Mouse (Mus musculus): ENCODE measurements around the gene Chrna9. TPM values are rescaled to one million over a fixed set of nuclear protein-coding genes. Genes with fewer than 3 reads are reported as not detected.

Gene Chrna9
- polyA plus RNA-seq, 1 experiment: 5.4 TPM

GRCm38 (mm10) chr5:65959893-65960596 is 25.3 kb downstream of the Chrna9 start:
- Histone ChIP-seq H3K36me3 (ENCODE audit: control insufficient read depth, insufficient read depth, low read length) (no peaks in the 10 kb centered on the region), H3K4me1 (ENCODE audit: control insufficient read depth, insufficient read depth, low read length) (no peaks in the 10 kb centered on the region; the same call in none of the 2 replicates), H3K27ac (ENCODE audit: control insufficient read depth, insufficient read depth, low read depth, low read length) (no peak overlapping the region), H3K4me3 (ENCODE audit: control insufficient read depth, low read depth, low read length) (no peak overlapping the region), H3K27me3 (ENCODE audit: control insufficient read depth, insufficient read depth, low read length) (no peaks in the 10 kb centered on the region)
- TF ChIP-seq CTCF (IDR thresholded peaks at IDR 0.05; ENCODE audit: control insufficient read depth, insufficient read depth, insufficient replicate concordance, low read depth, low read length) (no peak), POLR2A (IDR thresholded peaks at IDR 0.05; ENCODE audit: control insufficient read depth, low read depth, low read length) (no peak)

DNA sequence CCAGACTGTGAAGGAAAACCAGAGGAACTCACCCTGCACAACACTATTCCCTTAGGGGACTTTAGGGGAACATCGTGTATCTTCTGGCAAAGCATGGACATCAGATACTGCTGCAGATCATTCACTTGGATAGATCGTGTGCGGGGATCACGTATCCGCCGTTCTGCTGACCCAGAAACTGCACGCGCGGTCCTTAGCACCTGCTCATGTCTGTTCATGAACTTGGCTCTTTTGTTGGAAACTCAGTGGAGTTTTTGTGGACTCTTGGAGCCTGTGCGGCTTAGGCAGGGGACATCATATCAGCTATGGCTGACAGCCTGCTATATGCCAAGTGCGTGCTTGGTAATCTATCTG is 25.9 kb downstream of the Chrna9 start:
- no peak for TF ChIP-seq CTCF (IDR thresholded peaks at IDR 0.05; ENCODE audit: control insufficient read depth, insufficient read depth, insufficient replicate concordance, low read depth, low read length)
- TF ChIP-seq POLR2A (IDR thresholded peaks at IDR 0.05; ENCODE audit: control insufficient read depth, low read depth, low read length): no peak
- H3K27me3 ChIP-seq (ENCODE audit: control insufficient read depth, insufficient read depth, low read length): no peaks in the 10 kb centered on the region
- no peak overlapping the region for H3K27ac ChIP-seq (ENCODE audit: control insufficient read depth, insufficient read depth, low read depth, low read length)
- no peaks in the 10 kb centered on the region; the same call in 1 of the 2 replicates for H3K4me1 ChIP-seq (ENCODE audit: control insufficient read depth, insufficient read depth, low read length)
- no peak overlapping the region for H3K4me3 ChIP-seq (ENCODE audit: control insufficient read depth, low read depth, low read length)
- no peaks in the 10 kb centered on the region for H3K36me3 ChIP-seq (ENCODE audit: control insufficient read depth, insufficient read depth, low read length)

DNA sequence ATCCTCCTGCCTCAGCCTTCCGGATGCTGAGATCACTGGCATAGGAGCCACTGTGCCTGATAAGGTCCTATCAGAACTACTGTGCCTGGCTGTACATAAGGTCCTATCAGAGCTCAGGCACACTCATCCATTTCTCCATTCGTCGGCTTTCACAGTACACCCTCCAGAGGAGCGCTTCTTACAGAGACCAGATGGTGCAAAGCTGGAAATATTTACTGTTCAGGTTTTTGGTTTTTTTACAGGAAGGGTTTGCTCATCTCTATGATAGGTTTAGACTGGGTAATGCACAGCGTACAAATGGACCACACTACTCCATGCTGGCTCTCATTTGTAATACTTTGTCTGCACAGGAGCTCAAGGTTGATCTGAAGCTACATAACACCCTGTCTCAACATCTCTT is 28.6 kb downstream of the Chrna9 start:
- Histone ChIP-seq H3K4me3 (ENCODE audit: control insufficient read depth, low read depth, low read length) (no peak overlapping the region), H3K36me3 (ENCODE audit: control insufficient read depth, insufficient read depth, low read length) (no peaks in the 10 kb centered on the region), H3K4me1 (ENCODE audit: control insufficient read depth, insufficient read depth, low read length) (no peaks in the 10 kb centered on the region; the same call in 1 of the 2 replicates), H3K27ac (ENCODE audit: control insufficient read depth, insufficient read depth, low read depth, low read length) (no peak overlapping the region), H3K27me3 (ENCODE audit: control insufficient read depth, insufficient read depth, low read length) (no peaks in the 10 kb centered on the region)
- TF ChIP-seq POLR2A (IDR thresholded peaks at IDR 0.05; ENCODE audit: control insufficient read depth, low read depth, low read length): no peak
- TF ChIP-seq CTCF (IDR thresholded peaks at IDR 0.05; ENCODE audit: control insufficient read depth, insufficient read depth, insufficient replicate concordance, low read depth, low read length): no peak

DNA sequence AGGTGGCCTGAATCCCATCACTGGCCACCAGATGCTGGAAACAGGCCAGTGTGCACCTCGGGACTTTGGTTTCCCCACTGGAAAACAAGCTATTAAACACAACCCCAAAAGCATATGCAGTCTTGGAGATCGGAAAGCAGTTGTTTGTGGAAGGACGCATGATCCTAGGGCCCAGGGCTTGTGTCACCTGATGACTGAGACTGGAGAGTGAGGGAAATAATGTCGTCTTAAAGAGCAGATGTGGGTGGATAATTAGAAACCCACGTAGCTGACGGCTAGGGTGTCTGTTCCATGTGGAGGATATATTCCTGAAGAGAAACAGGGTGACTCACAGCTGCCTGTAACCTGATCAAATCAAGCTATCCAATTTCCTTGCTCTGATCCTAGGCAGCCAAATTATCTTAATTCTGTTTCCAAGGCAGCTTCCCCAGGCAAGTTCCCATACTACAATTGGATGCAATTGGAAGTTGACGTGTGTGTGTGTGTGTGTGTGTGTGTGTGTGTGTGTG is 31.1 kb downstream of the Chrna9 start:
- no peaks in the 10 kb centered on the region; the same call in 1 of the 2 replicates for H3K4me1 ChIP-seq (ENCODE audit: control insufficient read depth, insufficient read depth, low read length)
- TF ChIP-seq POLR2A (IDR thresholded peaks at IDR 0.05; ENCODE audit: control insufficient read depth, low read depth, low read length) (no peak), CTCF (IDR thresholded peaks at IDR 0.05; ENCODE audit: control insufficient read depth, insufficient read depth, insufficient replicate concordance, low read depth, low read length) (no peak)
- H3K27ac ChIP-seq (ENCODE audit: control insufficient read depth, insufficient read depth, low read depth, low read length): no peak overlapping the region

GRCm38 (mm10) chr5:65967091-65967490 is 32.4 kb downstream of the Chrna9 start:
- H3K36me3 ChIP-seq (ENCODE audit: control insufficient read depth, insufficient read depth, low read length): no peaks in the 10 kb centered on the region
- no peaks in the 10 kb centered on the region for H3K27me3 ChIP-seq (ENCODE audit: control insufficient read depth, insufficient read depth, low read length)
- H3K4me1 ChIP-seq (ENCODE audit: control insufficient read depth, insufficient read depth, low read length): no peaks in the 10 kb centered on the region; the same call in 1 of the 2 replicates
- H3K4me3 ChIP-seq (ENCODE audit: control insufficient read depth, low read depth, low read length): no peak overlapping the region
- TF ChIP-seq CTCF (IDR thresholded peaks at IDR 0.05; ENCODE audit: control insufficient read depth, insufficient read depth, insufficient replicate concordance, low read depth, low read length) (no peak), POLR2A (IDR thresholded peaks at IDR 0.05; ENCODE audit: control insufficient read depth, low read depth, low read length) (no peak)
- H3K27ac ChIP-seq (ENCODE audit: control insufficient read depth, insufficient read depth, low read depth, low read length): no peak overlapping the region

More for the DNA sequence above, 31.1 kb downstream of the Chrna9 start:
- H3K27me3 ChIP-seq (ENCODE audit: control insufficient read depth, insufficient read depth, low read length): no peaks in the 10 kb centered on the region
- no peak overlapping the region for H3K4me3 ChIP-seq (ENCODE audit: control insufficient read depth, low read depth, low read length)
- H3K36me3 ChIP-seq (ENCODE audit: control insufficient read depth, insufficient read depth, low read length): no peaks in the 10 kb centered on the region

DNA sequence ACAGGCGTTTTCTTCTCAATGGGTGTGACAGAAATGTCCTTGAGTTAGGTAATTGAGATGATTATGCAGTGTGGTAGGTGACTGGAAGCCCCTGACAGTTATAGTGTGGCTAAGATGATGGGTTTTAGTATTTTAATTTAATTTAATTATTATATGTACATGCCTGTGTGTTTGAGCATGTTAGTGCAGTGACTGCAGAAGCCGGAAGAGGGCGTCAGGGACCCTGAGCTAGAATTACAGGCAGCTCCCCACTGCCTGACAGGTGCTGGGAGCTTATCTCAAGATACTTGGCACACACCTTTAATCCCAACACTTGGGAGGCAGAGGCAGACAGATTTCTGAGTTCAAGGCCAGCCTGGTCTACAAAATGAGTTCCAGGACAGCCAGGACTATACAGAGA is 33.3 kb downstream of the Chrna9 start:
- TF ChIP-seq POLR2A (IDR thresholded peaks at IDR 0.05; ENCODE audit: control insufficient read depth, low read depth, low read length) (no peak), CTCF (IDR thresholded peaks at IDR 0.05; ENCODE audit: control insufficient read depth, insufficient read depth, insufficient replicate concordance, low read depth, low read length) (no peak)
- H3K4me3 ChIP-seq (ENCODE audit: control insufficient read depth, low read depth, low read length): no peak overlapping the region
- H3K27me3 ChIP-seq (ENCODE audit: control insufficient read depth, insufficient read depth, low read length): no peaks in the 10 kb centered on the region
- no peaks in the 10 kb centered on the region; the same call in 1 of the 2 replicates for H3K4me1 ChIP-seq (ENCODE audit: control insufficient read depth, insufficient read depth, low read length)
- H3K36me3 ChIP-seq (ENCODE audit: control insufficient read depth, insufficient read depth, low read length): no peaks in the 10 kb centered on the region
- no peak overlapping the region for H3K27ac ChIP-seq (ENCODE audit: control insufficient read depth, insufficient read depth, low read depth, low read length)

GRCm38 (mm10) chr5:65973189-65973588 is 38.5 kb downstream of the Chrna9 start:
- no peak overlapping the region for H3K27ac ChIP-seq (ENCODE audit: control insufficient read depth, insufficient read depth, low read depth, low read length)
- no peaks in the 10 kb centered on the region for H3K36me3 ChIP-seq (ENCODE audit: control insufficient read depth, insufficient read depth, low read length)
- H3K27me3 ChIP-seq (ENCODE audit: control insufficient read depth, insufficient read depth, low read length): no peaks in the 10 kb centered on the region
- H3K4me1 ChIP-seq (ENCODE audit: control insufficient read depth, insufficient read depth, low read length): no peaks in the 10 kb centered on the region; the same call in 1 of the 2 replicates
- no peak overlapping the region for H3K4me3 ChIP-seq (ENCODE audit: control insufficient read depth, low read depth, low read length)
- TF ChIP-seq POLR2A (IDR thresholded peaks at IDR 0.05; ENCODE audit: control insufficient read depth, low read depth, low read length) (no peak), CTCF (IDR thresholded peaks at IDR 0.05; ENCODE audit: control insufficient read depth, insufficient read depth, insufficient replicate concordance, low read depth, low read length) (no peak)
